12 mouse cellular contexts compared by ENCODE assay signal in the genomic region with DNA sequence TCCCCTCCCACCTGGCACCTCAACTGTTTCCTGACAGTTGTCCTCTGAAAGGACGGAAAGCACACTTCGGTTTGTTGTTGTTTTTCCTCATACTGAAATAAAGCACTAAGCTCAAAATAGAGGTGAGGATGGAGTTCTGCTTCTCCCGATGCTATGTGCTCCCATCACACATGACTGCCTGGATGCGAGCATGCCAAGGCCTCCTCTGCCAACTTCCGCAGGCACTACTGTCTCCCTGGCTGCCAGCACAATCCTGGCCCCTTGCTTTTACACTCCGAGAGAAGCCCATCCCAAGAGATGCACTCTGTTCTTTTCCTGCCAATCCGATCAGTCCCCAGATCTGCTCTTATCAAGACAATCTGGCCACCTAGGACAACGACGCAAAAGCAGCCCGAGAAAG. TPM values are rescaled to one million over a fixed set of nuclear protein-coding genes. Genes with fewer than 3 reads are reported as not detected.
DNase-seq lines count a peak whose midpoint lies in the region; ATAC-seq and TF ChIP-seq lines count a peak whose summit lies in the region.
"Had no signal": no experiment of that assay in that cellular context is flagged by ENCODE, and none has a peak within 500 bp of the region (broad histone marks: within the 10 kb centered on the region; RNA-seq: fewer than 3 reads in every experiment).

No protein-coding gene starts in this region.

- no peak for TF ChIP-seq POLR2A in brain, embryonic 14.5 days (IDR thresholded peaks at IDR 0.05; ENCODE audit: borderline replicate concordance, extremely low read depth, insufficient read depth, insufficient read length, poor library complexity, severe bottlenecking)

- 61% methylated on average over 10 of the region's 10 CpGs for WGBS in forebrain, embryonic 15.5 days
- 82% methylated on average over 10 of the region's 10 CpGs for WGBS in forebrain, embryonic 12.5 days
- WGBS in stomach, postnatal 0 days: 76% methylated on average over 10 of the region's 10 CpGs

- TF ChIP-seq EP300 in stomach, postnatal 0 days (optimal IDR thresholded peaks at IDR 0.05): no peak

- no peaks in the 10 kb centered on the region for H3K9me3 ChIP-seq in forebrain, embryonic 15.5 days
- H3K9me3 ChIP-seq in forebrain, embryonic 12.5 days: no peaks in the 10 kb centered on the region
- H3K9me3 ChIP-seq in stomach, postnatal 0 days (ENCODE audit: control insufficient read depth, low read length): no peaks in the 10 kb centered on the region
- H3K9me3 ChIP-seq: intestine, embryonic 15.5 days; liver, embryonic 13.5 days had no signal

- peaks cover 21% of the 10 kb centered on the region for H3K36me3 ChIP-seq in forebrain, embryonic 15.5 days
- peaks cover 45% of the 10 kb centered on the region for H3K36me3 ChIP-seq in forebrain, embryonic 12.5 days (replicated peaks)
- peaks cover 13% of the 10 kb centered on the region; the same call in 1 of the 2 replicates for H3K36me3 ChIP-seq in stomach, postnatal 0 days (ENCODE audit: control insufficient read depth, insufficient read depth, low read length)

- H3K4me2 ChIP-seq in forebrain, embryonic 15.5 days (replicated peaks): no peak overlapping the region
- H3K4me2 ChIP-seq in forebrain, embryonic 12.5 days: no peak overlapping the region
- H3K4me2 ChIP-seq in stomach, postnatal 0 days (replicated peaks; ENCODE audit: low read depth): no peak overlapping the region
- H3K4me2 ChIP-seq: intestine, embryonic 15.5 days; liver, embryonic 13.5 days had no signal

- DNase-seq in layer of hippocampus, adult 9-11 months: peak; percentile 62
- DNase-seq in layer of hippocampus, adult 8-10 months (ENCODE audit: low spot score in 2 of 2): no peak
- DNase-seq in brain, embryonic 14.5 days (ENCODE audit: low read depth): peak; percentile 81
- peak; percentile 47 for DNase-seq in gastrocnemius, postnatal 14 days
- DNase-seq in urinary bladder, postnatal 14 days (ENCODE audit: low spot score): no peak
- no peak for DNase-seq in stomach, postnatal 0 days (ENCODE audit: low spot score)
- DNase-seq: liver, embryonic 13.5 days; lung, postnatal 14 days had no signal

- ATAC-seq in forebrain, embryonic 15.5 days (replicated peaks): peak; percentile 78
- ATAC-seq in forebrain, embryonic 12.5 days (ENCODE audit: low FRiP score): no peak
- no peak for ATAC-seq in stomach, postnatal 0 days (ENCODE audit: low FRiP score, low TSS enrichment)
- ATAC-seq: intestine, embryonic 15.5 days had no signal

- intact Hi-C loops in gastrocnemius, postnatal 14 days (cut with DNase I; ENCODE audit: low total_unique reads): no loop called here

- peaks cover 17% of the 10 kb centered on the region for H3K4me1 ChIP-seq in forebrain, embryonic 15.5 days
- 0 out of 2 replicates have a peak, but pooled peaks cover 6% of the 10 kb centered on the region for H3K4me1 ChIP-seq in forebrain, embryonic 12.5 days
- no peaks in the 10 kb centered on the region for H3K4me1 ChIP-seq in stomach, postnatal 0 days (replicated peaks; ENCODE audit: control insufficient read depth, insufficient read depth)
- H3K4me1 ChIP-seq: intestine, embryonic 15.5 days; liver, embryonic 13.5 days had no signal

- H3K4me3 ChIP-seq in forebrain, embryonic 15.5 days: no peak overlapping the region
- H3K4me3 ChIP-seq in forebrain, embryonic 12.5 days (replicated peaks): no peak overlapping the region
- no peak overlapping the region for H3K4me3 ChIP-seq in stomach, postnatal 0 days (ENCODE audit: low read depth, low read length)
- H3K4me3 ChIP-seq: intestine, embryonic 15.5 days; liver, embryonic 13.5 days had no signal

- 0 out of 2 replicates have a peak overlapping the region, but pooled peaks have one; percentile 10 for H3K9ac ChIP-seq in forebrain, embryonic 15.5 days (replicated peaks)
- H3K9ac ChIP-seq in forebrain, embryonic 12.5 days: no peak overlapping the region
- no peak overlapping the region for H3K9ac ChIP-seq in stomach, postnatal 0 days (ENCODE audit: low read length)
- H3K9ac ChIP-seq: intestine, embryonic 15.5 days; liver, embryonic 13.5 days had no signal

- no peak for TF ChIP-seq CTCF in brain, embryonic 14.5 days (IDR thresholded peaks at IDR 0.05; ENCODE audit: borderline replicate concordance, extremely low read depth, insufficient read depth, insufficient read length)
- no peak for TF ChIP-seq CTCF in stomach, postnatal 0 days (IDR thresholded peaks at IDR 0.05; ENCODE audit: low read depth)

- H3K27me3 ChIP-seq in forebrain, embryonic 15.5 days: no peaks in the 10 kb centered on the region
- no peaks in the 10 kb centered on the region for H3K27me3 ChIP-seq in forebrain, embryonic 12.5 days
- no peaks in the 10 kb centered on the region for H3K27me3 ChIP-seq in stomach, postnatal 0 days (ENCODE audit: control insufficient read depth, insufficient read depth, low read length)
- H3K27me3 ChIP-seq: intestine, embryonic 15.5 days; liver, embryonic 13.5 days had no signal

- H3K27ac ChIP-seq in forebrain, embryonic 15.5 days (replicated peaks): peak overlapping the region; percentile 55
- no peak overlapping the region for H3K27ac ChIP-seq in forebrain, embryonic 12.5 days
- no peak overlapping the region for H3K27ac ChIP-seq in stomach, postnatal 0 days (replicated peaks)
- H3K27ac ChIP-seq: intestine, embryonic 15.5 days; liver, embryonic 13.5 days had no signal

RNA-seq across cellular contexts. Expression of a gene that starts 8.8 kb away (rescaled TPM):
- polyA plus RNA-seq in forebrain, embryonic 15.5 days (2015; fragmentation: Nextera tagmentation; extraction: Ambion mirVana): 44.4 and 46.2 TPM in 2 replicates
- 68.6 and 69.8 TPM in 2 replicates for polyA plus RNA-seq in forebrain, embryonic 12.5 days (2016; fragmentation: Nextera tagmentation; extraction: Ambion mirVana)
- 10 to 100 TPM; 26.9 to 29.3 (median 27.6) TPM for total RNA-seq in layer of hippocampus, adult 8-10 months (2022)
- polyA plus RNA-seq in brain, embryonic 14.5 days (2012; rRNA removed): 49.7 and 55.0 TPM in 2 replicates
- total RNA-seq in gastrocnemius, postnatal 14 days (2021): 10 to 100 TPM; 12.2 to 12.7 TPM
- polyA plus RNA-seq in stomach, postnatal 0 days (2015; fragmentation: Nextera tagmentation; extraction: Ambion mirVana): 12.7 and 12.9 TPM in 2 replicates

RNA-seq across cellular contexts. Expression of a gene that starts 14.4 kb away (rescaled TPM):
- 22.7 and 27.7 TPM in 2 replicates for polyA plus RNA-seq in forebrain, embryonic 15.5 days (2015; fragmentation: Nextera tagmentation; extraction: Ambion mirVana)
- 50.3 and 50.8 TPM in 2 replicates for polyA plus RNA-seq in forebrain, embryonic 12.5 days (2016; fragmentation: Nextera tagmentation; extraction: Ambion mirVana)
- 100 to 1,000 TPM in 1 of 4 experiments, 10 to 100 TPM in 3; 80.4 to 100 (median 89.0) TPM for total RNA-seq in layer of hippocampus, adult 8-10 months (2022)
- polyA plus RNA-seq in brain, embryonic 14.5 days (2012; rRNA removed): 63.6 and 80.4 TPM in 2 replicates
- total RNA-seq in gastrocnemius, postnatal 14 days (2021): 100 to 1,000 TPM; 216 to 235 TPM
- 30.4 and 34.0 TPM in 2 replicates for polyA plus RNA-seq in stomach, postnatal 0 days (2015; fragmentation: Nextera tagmentation; extraction: Ambion mirVana)

RNA-seq across cellular contexts. Expression of a gene that starts 24.4 kb away (rescaled TPM):
- polyA plus RNA-seq in forebrain, embryonic 15.5 days (2015; fragmentation: Nextera tagmentation; extraction: Ambion mirVana): 22.3 and 24.1 TPM in 2 replicates
- polyA plus RNA-seq in forebrain, embryonic 12.5 days (2016; fragmentation: Nextera tagmentation; extraction: Ambion mirVana): 32.7 and 33.0 TPM in 2 replicates
- total RNA-seq in layer of hippocampus, adult 8-10 months (2022): 10 to 100 TPM in 1 of 4 experiments, 1 to 10 TPM in 3; 8.1 to 11.7 (median 9.2) TPM
- polyA plus RNA-seq in brain, embryonic 14.5 days (2012; rRNA removed): 25.1 and 27.0 TPM in 2 replicates
- 10 to 100 TPM; 58.1 to 67.2 TPM for total RNA-seq in gastrocnemius, postnatal 14 days (2021)
- 70.6 and 73.8 TPM in 2 replicates for polyA plus RNA-seq in stomach, postnatal 0 days (2015; fragmentation: Nextera tagmentation; extraction: Ambion mirVana)

RNA-seq across cellular contexts. Expression of a gene that starts 45.5 kb away (rescaled TPM):
- 34.6 and 35.0 TPM in 2 replicates for polyA plus RNA-seq in forebrain, embryonic 15.5 days (2015; fragmentation: Nextera tagmentation; extraction: Ambion mirVana)
- 26.1 and 29.4 TPM in 2 replicates for polyA plus RNA-seq in forebrain, embryonic 12.5 days (2016; fragmentation: Nextera tagmentation; extraction: Ambion mirVana)
- not detected for total RNA-seq in layer of hippocampus, adult 8-10 months (2022)
- not detected in 2 replicates for polyA plus RNA-seq in brain, embryonic 14.5 days (2012; rRNA removed)
- not detected for total RNA-seq in gastrocnemius, postnatal 14 days (2021)
- 17.9 and 22.2 TPM in 2 replicates for polyA plus RNA-seq in stomach, postnatal 0 days (2015; fragmentation: Nextera tagmentation; extraction: Ambion mirVana)
- polyA plus RNA-seq: small intestine, adult 2 months had no signal

RNA-seq across cellular contexts. Expression of a gene that starts 50.6 kb away (rescaled TPM):
- 9.2 and 9.8 TPM in 2 replicates for polyA plus RNA-seq in forebrain, embryonic 15.5 days (2015; fragmentation: Nextera tagmentation; extraction: Ambion mirVana)
- polyA plus RNA-seq in forebrain, embryonic 12.5 days (2016; fragmentation: Nextera tagmentation; extraction: Ambion mirVana): 6.0 and 6.1 TPM in 2 replicates
- 100 to 1,000 TPM; 109 to 118 (median 114) TPM for total RNA-seq in layer of hippocampus, adult 8-10 months (2022)
- polyA plus RNA-seq in brain, embryonic 14.5 days (2012; rRNA removed): 28.6 and 32.9 TPM in 2 replicates
- total RNA-seq in gastrocnemius, postnatal 14 days (2021): 1 to 10 TPM; 1.2 to 1.3 TPM
- polyA plus RNA-seq in stomach, postnatal 0 days (2015; fragmentation: Nextera tagmentation; extraction: Ambion mirVana): 0.44 and 0.67 TPM in 2 replicates
- polyA plus RNA-seq: liver, embryonic 13.5 days had no signal

Comparison
In these comparisons a context has a peak if more than half of its experiments do, and no peak if none do; other contexts are left out.
1. DNase-seq: peak in layer of hippocampus, adult 9-11 months (single experiment), brain, embryonic 14.5 days (single experiment) and gastrocnemius, postnatal 14 days (single experiment); none in layer of hippocampus, adult 8-10 months (0 of 2), urinary bladder, postnatal 14 days (single experiment) and stomach, postnatal 0 days (single experiment).